Mouse (Mus musculus): Measurements from ENCODE around the gene Myo1h. TPM values are rescaled to one million over a fixed set of nuclear protein-coding genes. Genes with fewer than 3 reads are reported as not detected.

Gene Myo1h
- polyA plus RNA-seq, 1 experiment from 2014 or later = 2.8 TPM

DNA sequence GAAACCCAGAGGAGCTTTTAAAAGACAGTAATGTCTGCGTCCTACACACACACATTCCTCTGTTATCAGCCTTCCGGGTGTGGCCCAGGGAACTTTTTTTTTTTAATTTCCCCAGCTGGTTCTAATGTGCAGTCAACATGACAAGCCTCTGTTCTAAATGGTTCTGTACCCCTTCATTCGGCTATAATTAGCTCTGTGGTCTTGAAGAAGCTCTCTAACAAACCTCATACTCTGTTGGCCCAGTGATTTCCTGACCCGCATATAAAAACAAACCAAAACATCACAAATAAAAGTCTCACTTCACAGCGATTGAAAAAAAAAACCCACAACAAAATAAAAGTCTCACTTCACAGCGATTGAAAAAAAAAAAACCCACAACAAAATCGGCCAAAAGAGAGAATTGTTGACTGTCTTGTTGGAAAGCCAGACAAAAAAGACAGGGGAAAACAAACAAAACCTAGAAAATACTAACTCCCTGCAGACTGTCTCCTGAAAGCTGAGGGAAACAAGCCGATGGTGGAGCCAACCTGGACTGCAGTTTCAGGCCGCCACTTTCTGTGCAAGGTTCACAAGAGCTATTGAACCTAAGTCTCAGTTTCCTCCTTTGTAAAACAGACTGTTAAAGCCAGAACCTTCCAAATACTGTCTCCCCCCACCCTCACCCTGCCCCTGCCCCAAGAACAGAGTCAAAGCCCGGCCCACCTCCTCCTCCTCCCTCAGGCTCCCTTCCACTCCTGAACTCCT lies 89.4 kb downstream of the Myo1h start:
- peak overlapping the region; percentile 75 for H3K9ac ChIP-seq (ENCODE audit: low read depth, low read length)
- H3K27me3 ChIP-seq (replicated peaks; ENCODE audit: control insufficient read depth, insufficient read depth, low read length) = no peaks in the 10 kb centered on the region
- TF ChIP-seq CTCF (IDR thresholded peaks at IDR 0.05; ENCODE audit: low read depth) = no peak
- peak overlapping the region; percentile 90 for H3K4me3 ChIP-seq (ENCODE audit: low read depth, low read length)
- H3K27ac ChIP-seq (ENCODE audit: low read depth, low read length) = peak overlapping the region; percentile 90
- H3K4me1 ChIP-seq (replicated peaks; ENCODE audit: control insufficient read depth, insufficient read depth, low read length) = peaks cover 46% of the 10 kb centered on the region
- H3K4me2 ChIP-seq (replicated peaks; ENCODE audit: low read depth) = peak overlapping the region; percentile 81
- ATAC-seq = no peak
- WGBS = 32% methylated on average over 10 of the region's 10 CpGs
- peaks cover 19% of the 10 kb centered on the region for H3K36me3 ChIP-seq (ENCODE audit: control insufficient read depth, insufficient read depth)
- H3K9me3 ChIP-seq (ENCODE audit: control insufficient read depth) = no peaks in the 10 kb centered on the region

DNA sequence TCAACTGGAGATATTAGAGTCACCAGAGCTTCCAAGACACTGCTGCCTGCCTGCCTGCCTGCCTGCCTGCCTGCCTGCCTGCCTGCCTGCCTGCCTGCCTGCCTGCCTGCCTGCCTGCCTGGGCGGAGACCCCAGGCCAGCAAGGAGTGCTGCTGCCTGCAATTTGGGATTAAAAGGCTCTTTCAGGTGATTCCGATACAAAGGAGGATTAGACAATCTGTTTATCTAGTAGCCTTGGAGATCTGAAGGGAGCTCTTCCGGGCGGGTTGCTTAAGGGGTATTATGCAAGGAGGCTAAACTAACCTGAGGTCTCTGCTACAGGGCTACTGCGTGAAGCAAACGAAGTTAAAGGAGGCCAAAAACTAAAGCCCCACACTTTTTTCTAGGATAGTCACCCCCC lies 90.0 kb downstream of the Myo1h start:
- WGBS = 18% methylated on average over 6 of the region's 6 CpGs
- TF ChIP-seq CTCF (IDR thresholded peaks at IDR 0.05; ENCODE audit: low read depth) = no peak
- H3K4me2 ChIP-seq (replicated peaks; ENCODE audit: low read depth) = peak overlapping the region; percentile 81
- H3K4me1 ChIP-seq (replicated peaks; ENCODE audit: control insufficient read depth, insufficient read depth, low read length) = peaks cover 41% of the 10 kb centered on the region
- H3K9ac ChIP-seq (ENCODE audit: low read depth, low read length) = peak overlapping the region; percentile 75; the same call in 1 of the 2 replicates
- no peaks in the 10 kb centered on the region for H3K27me3 ChIP-seq (replicated peaks; ENCODE audit: control insufficient read depth, insufficient read depth, low read length)
- H3K4me3 ChIP-seq (ENCODE audit: low read depth, low read length) = peak overlapping the region; percentile 90
- H3K36me3 ChIP-seq (ENCODE audit: control insufficient read depth, insufficient read depth) = peaks cover 13% of the 10 kb centered on the region
- ATAC-seq = no peak
- no peaks in the 10 kb centered on the region for H3K9me3 ChIP-seq (ENCODE audit: control insufficient read depth)
- H3K27ac ChIP-seq (ENCODE audit: low read depth, low read length) = peak overlapping the region; percentile 90

DNA sequence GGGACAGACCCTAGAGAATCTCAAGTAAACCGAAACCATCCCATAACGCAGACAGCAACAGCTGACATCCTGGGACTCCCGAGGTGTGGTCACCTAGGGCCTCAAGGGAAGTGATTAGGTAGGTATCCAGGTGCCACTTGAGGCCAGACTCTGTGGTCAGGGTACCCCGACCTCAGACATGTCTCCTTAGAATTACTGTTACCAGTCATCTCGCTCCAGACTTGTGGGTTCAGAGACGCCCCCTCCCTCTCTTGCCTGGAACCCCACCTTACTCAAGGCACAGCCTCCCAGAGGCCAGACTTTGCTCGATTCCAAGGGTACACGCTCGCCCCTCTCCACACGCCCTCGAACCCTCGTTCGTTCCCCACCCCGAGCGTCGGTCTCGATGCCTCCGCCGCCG lies 90.8 kb downstream of the Myo1h start:
- ATAC-seq = peak; percentile 29
- peaks cover 41% of the 10 kb centered on the region for H3K4me1 ChIP-seq (replicated peaks; ENCODE audit: control insufficient read depth, insufficient read depth, low read length)
- 0% methylated on average over 20 of the region's 20 CpGs for WGBS

GRCm38 (mm10) chr5:114380209-114381012 lies 91.4 kb downstream of the Myo1h start, which contains the start of the genes Kctd10 and Ube3b:
Gene Kctd10 (minus strand): TSS chr5:114380508.
Gene Ube3b (plus strand): TSS chr5:114380607.
- no peaks in the 10 kb centered on the region for H3K27me3 ChIP-seq (replicated peaks; ENCODE audit: control insufficient read depth, insufficient read depth, low read length)
- H3K27ac ChIP-seq (ENCODE audit: low read depth, low read length) = peak within 1 kb of the TSS; percentile 90
- no peak for TF ChIP-seq CTCF (IDR thresholded peaks at IDR 0.05; ENCODE audit: low read depth)
- H3K9me3 ChIP-seq (ENCODE audit: control insufficient read depth) = no peaks in the 10 kb centered on the region
- peaks cover 18% of the 10 kb centered on the region for H3K36me3 ChIP-seq (ENCODE audit: control insufficient read depth, insufficient read depth)
- H3K4me1 ChIP-seq (replicated peaks; ENCODE audit: control insufficient read depth, insufficient read depth, low read length) = peaks cover 35% of the 10 kb centered on the region
- peak within 1 kb of the TSS; percentile 75 for H3K9ac ChIP-seq (ENCODE audit: low read depth, low read length)
- peak; percentile 91 for ATAC-seq
- H3K4me2 ChIP-seq (replicated peaks; ENCODE audit: low read depth) = peak within 1 kb of the TSS; percentile 81
- under 1% methylated on average over 74 of the region's 74 CpGs for WGBS
- H3K4me3 ChIP-seq (ENCODE audit: low read depth, low read length) = peak within 1 kb of the TSS; percentile 90

More for the DNA sequence above, 90.8 kb downstream of the Myo1h start:
- Histone ChIP-seq H3K4me3 (ENCODE audit: low read depth, low read length) (peak overlapping the region; percentile 90), H3K9me3 (ENCODE audit: control insufficient read depth) (no peaks in the 10 kb centered on the region), H3K9ac (ENCODE audit: low read depth, low read length) (peak overlapping the region; percentile 75), H3K4me2 (replicated peaks; ENCODE audit: low read depth) (peak overlapping the region; percentile 81), H3K27ac (ENCODE audit: low read depth, low read length) (peak overlapping the region; percentile 90), H3K36me3 (ENCODE audit: control insufficient read depth, insufficient read depth) (peaks cover 18% of the 10 kb centered on the region), H3K27me3 (replicated peaks; ENCODE audit: control insufficient read depth, insufficient read depth, low read length) (no peaks in the 10 kb centered on the region)
- TF ChIP-seq CTCF (IDR thresholded peaks at IDR 0.05; ENCODE audit: low read depth) = 0 out of 2 replicates have a peak, but pooled peaks have one; percentile 2

GRCm38 (mm10) chr5:114381013-114381351 lies 92.0 kb downstream of the Myo1h start:
- no peak for TF ChIP-seq CTCF (IDR thresholded peaks at IDR 0.05; ENCODE audit: low read depth)
- peaks cover 32% of the 10 kb centered on the region for H3K4me1 ChIP-seq (replicated peaks; ENCODE audit: control insufficient read depth, insufficient read depth, low read length)
- peak overlapping the region; percentile 75 for H3K9ac ChIP-seq (ENCODE audit: low read depth, low read length)
- H3K27me3 ChIP-seq (replicated peaks; ENCODE audit: control insufficient read depth, insufficient read depth, low read length) = no peaks in the 10 kb centered on the region
- ATAC-seq = no peak; the same call in 1 of the 2 replicates
- H3K36me3 ChIP-seq (ENCODE audit: control insufficient read depth, insufficient read depth) = peaks cover 20% of the 10 kb centered on the region
- H3K4me3 ChIP-seq (ENCODE audit: low read depth, low read length) = peak overlapping the region; percentile 90
- H3K27ac ChIP-seq (ENCODE audit: low read depth, low read length) = peak overlapping the region; percentile 90
- no peaks in the 10 kb centered on the region for H3K9me3 ChIP-seq (ENCODE audit: control insufficient read depth)
- peak overlapping the region; percentile 81 for H3K4me2 ChIP-seq (replicated peaks; ENCODE audit: low read depth)
- WGBS = under 1% methylated on average over 18 of the region's 18 CpGs

Measured in intestine, postnatal 0 days (tissue).